Mouse (Mus musculus) E14TG2a.4 (cell line): Measurements from ENCODE around the gene Hba-a1.

Experiments
- H3K27me3 ChIP-seq: 2 replicates; pipeline ENCODE4 v1.6.1; 2014; ENCODE audit warnings: low read length, control low read depth; ENCODE audit not compliant: insufficient read depth
- H3K36me3 ChIP-seq: 2 replicates; pipeline ENCODE4 v1.6.1; 2014; ENCODE audit warnings: low read length, control low read depth; ENCODE audit not compliant: insufficient read depth
- H3K4me1 ChIP-seq: replicated peaks from 2 replicates; pipeline ENCODE4 v1.6.1; 2014; ENCODE audit warnings: low read depth, low read length, control low read depth
- H3K4me3 ChIP-seq: replicated peaks from 2 replicates; pipeline ENCODE4 v1.5.1; 2014; ENCODE audit warnings: mild to moderate bottlenecking, low read length
- H3K9me3 ChIP-seq: 2 replicates; pipeline ENCODE4 v1.6.1; 2014; ENCODE audit warnings: low read length, control low read depth
- CTCF ChIP-seq: conservative IDR thresholded peaks from 2 replicates; pipeline ENCODE4 v1.5.1; 2014; ENCODE audit warnings: low read length
- NANOG ChIP-seq: IDR thresholded peaks from 2 replicates; pipeline ENCODE4 v1.6.1; 2014; ENCODE audit warnings: borderline replicate concordance, low read length, mixed read lengths
- POU5F1 ChIP-seq: IDR thresholded peaks from 2 replicates; pipeline ENCODE4 v1.6.1; 2014; ENCODE audit warnings: low read length, borderline replicate concordance

The Hba-a1 gene

GRCm38 (mm10) chr11:32250880-32251763 lies 32.2 kb upstream of the Hba-a1 start:
- H3K4me1 ChIP-seq, result no peaks in the 10 kb centered on the region
- no peaks in the 10 kb centered on the region for H3K27me3 ChIP-seq
- H3K4me3 ChIP-seq, result no peak overlapping the region
- peaks cover 90% of the 10 kb centered on the region for H3K36me3 ChIP-seq
- TF ChIP-seq NANOG (no peak), CTCF (no peak), POU5F1 (no peak)
- no peaks in the 10 kb centered on the region for H3K9me3 ChIP-seq

GRCm38 (mm10) chr11:32253121-32253520 lies 30.2 kb upstream of the Hba-a1 start:
- no peak overlapping the region for H3K4me3 ChIP-seq
- peaks cover 73% of the 10 kb centered on the region for H3K36me3 ChIP-seq
- TF ChIP-seq CTCF, result no peak
- TF ChIP-seq POU5F1, result no peak
- TF ChIP-seq NANOG, result no peak
- no peaks in the 10 kb centered on the region for H3K9me3 ChIP-seq
- no peaks in the 10 kb centered on the region for H3K4me1 ChIP-seq
- no peaks in the 10 kb centered on the region for H3K27me3 ChIP-seq

GRCm38 (mm10) chr11:32256146-32256545 lies 27.2 kb upstream of the Hba-a1 start:
- no peak overlapping the region for H3K4me3 ChIP-seq
- H3K4me1 ChIP-seq, result no peaks in the 10 kb centered on the region; the same call in 1 of the 2 replicates
- H3K27me3 ChIP-seq, result no peaks in the 10 kb centered on the region
- no peaks in the 10 kb centered on the region for H3K9me3 ChIP-seq
- TF ChIP-seq CTCF (no peak), NANOG (no peak), POU5F1 (no peak)
- H3K36me3 ChIP-seq, result peaks cover 54% of the 10 kb centered on the region

GRCm38 (mm10) chr11:32256566-32256965 lies 26.7 kb upstream of the Hba-a1 start:
- peaks cover 52% of the 10 kb centered on the region for H3K36me3 ChIP-seq
- no peaks in the 10 kb centered on the region for H3K27me3 ChIP-seq
- H3K4me3 ChIP-seq, result no peak overlapping the region
- TF ChIP-seq POU5F1, result no peak
- TF ChIP-seq CTCF, result no peak
- no peak for TF ChIP-seq NANOG
- H3K9me3 ChIP-seq, result no peaks in the 10 kb centered on the region
- no peaks in the 10 kb centered on the region; the same call in 1 of the 2 replicates for H3K4me1 ChIP-seq

- TF ChIP-seq NANOG (no peak), CTCF (no peak), POU5F1 (no peak)
- Histone ChIP-seq H3K9me3 (no peaks in the 10 kb centered on the region), H3K4me1 (peaks cover 20% of the 10 kb centered on the region), H3K4me3 (no peak overlapping the region), H3K27me3 (no peaks in the 10 kb centered on the region), H3K36me3 (peaks cover 33% of the 10 kb centered on the region)
Observed at GRCm38 (mm10) chr11:32262674-32263415, 20.5 kb upstream of the Hba-a1 start.

DNA sequence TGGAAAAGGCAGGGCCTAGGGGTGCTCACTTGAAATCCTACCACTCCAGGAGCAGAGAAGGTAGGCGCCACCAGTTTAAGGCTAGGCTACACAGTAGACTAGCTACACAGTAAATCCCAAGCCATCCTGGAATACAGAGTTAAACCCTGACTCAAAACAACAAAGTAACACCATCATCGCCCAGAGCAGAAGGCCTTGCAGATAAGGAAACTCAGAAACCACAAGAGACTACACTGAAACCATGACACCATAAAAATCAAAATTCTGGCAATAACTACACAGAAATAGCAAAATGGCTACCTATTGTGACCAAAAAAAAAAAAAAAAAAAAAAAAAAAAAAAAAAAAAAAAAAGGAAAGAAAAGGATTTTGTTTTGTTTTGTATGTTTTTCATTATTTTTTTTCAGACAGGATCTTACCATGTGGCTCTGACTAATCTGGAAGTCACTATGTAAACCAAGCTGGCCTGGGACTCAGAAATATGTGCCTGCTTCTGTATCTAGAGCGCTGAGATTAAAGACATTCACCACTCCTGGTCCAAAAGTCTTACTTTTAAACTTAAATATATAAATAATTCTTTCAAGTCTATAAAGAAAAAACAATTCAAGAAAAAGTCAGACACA lies 18.1 kb upstream of the Hba-a1 start:
- Histone ChIP-seq H3K9me3 (no peaks in the 10 kb centered on the region), H3K4me1 (peaks cover 25% of the 10 kb centered on the region), H3K4me3 (no peak overlapping the region), H3K27me3 (peaks cover 16% of the 10 kb centered on the region), H3K36me3 (peaks cover 31% of the 10 kb centered on the region)
- no peak for TF ChIP-seq POU5F1
- TF ChIP-seq NANOG, result no peak
- TF ChIP-seq CTCF, result no peak

- Histone ChIP-seq H3K4me3 (no peak overlapping the region), H3K27me3 (peaks cover 22% of the 10 kb centered on the region)
Observed at GRCm38 (mm10) chr11:32266194-32266593, 17.1 kb upstream of the Hba-a1 start.

GRCm38 (mm10) chr11:32266776-32267175 lies 16.5 kb upstream of the Hba-a1 start:
- Histone ChIP-seq H3K36me3 (peaks cover 18% of the 10 kb centered on the region), H3K9me3 (no peaks in the 10 kb centered on the region), H3K27me3 (peaks cover 28% of the 10 kb centered on the region), H3K4me3 (peak overlapping the region; percentile 90), H3K4me1 (peaks cover 25% of the 10 kb centered on the region)
- TF ChIP-seq POU5F1 (no peak), CTCF (no peak), NANOG (no peak)

More at GRCm38 (mm10) chr11:32266194-32266593, 17.1 kb upstream of the Hba-a1 start:
- no peak for TF ChIP-seq POU5F1
- TF ChIP-seq NANOG, result no peak
- no peak for TF ChIP-seq CTCF
- Histone ChIP-seq H3K9me3 (no peaks in the 10 kb centered on the region), H3K4me1 (peaks cover 25% of the 10 kb centered on the region), H3K36me3 (peaks cover 22% of the 10 kb centered on the region)
